Mouse (Mus musculus): Measurements from ENCODE around the gene Bcl2l1.
A peak's percentile ranks its signal among the peaks of the same experiment; 100 is the strongest.

The Bcl2l1 gene

DNA sequence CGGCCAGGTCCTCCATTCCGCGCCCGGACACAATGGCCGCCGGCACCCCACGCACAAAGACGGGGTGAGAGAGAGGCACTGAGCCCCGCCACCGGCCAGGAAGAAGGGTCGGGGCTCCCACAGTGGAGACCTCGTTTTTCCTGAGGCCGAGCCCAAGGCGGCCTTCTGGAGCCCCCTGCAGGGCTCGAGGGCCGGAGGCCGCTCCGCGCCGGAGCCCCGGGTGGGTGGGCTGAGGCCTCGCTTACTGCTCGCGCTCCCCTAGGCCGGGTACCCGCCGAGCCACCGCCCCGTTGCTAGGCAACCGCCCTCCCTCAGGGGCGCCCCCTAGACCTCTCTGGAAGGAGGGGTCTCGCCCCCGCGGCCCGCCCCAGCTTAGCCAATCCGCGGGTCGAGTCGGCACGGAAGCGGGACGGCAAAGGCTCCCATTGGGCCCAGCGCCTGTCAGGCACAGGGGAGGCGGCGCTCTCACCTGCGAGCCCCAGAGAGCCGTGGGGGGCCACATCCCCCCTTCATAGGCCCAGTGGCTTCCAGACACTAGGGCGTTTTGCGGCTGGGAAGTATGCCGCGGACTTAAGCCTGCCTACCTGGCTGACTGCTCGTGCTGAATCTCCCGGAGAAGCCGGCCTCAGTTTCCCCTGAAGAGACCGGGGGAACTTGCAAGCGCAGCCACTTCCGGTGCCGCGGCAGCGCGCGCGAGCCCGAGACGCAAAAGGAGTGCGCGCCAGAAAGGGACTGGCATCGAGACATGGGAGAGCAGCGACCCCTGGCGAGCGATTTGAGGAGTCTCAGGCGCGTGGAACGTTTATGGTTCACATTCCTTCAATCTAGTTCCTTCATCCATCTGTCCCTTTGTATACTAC is at the start of gene Bcl2l1:
Gene Bcl2l1, minus strand, starts transcription at position 710 of the 860 bp plus-strand sequence.
- peak; percentile 97 for DNase-seq (ENCODE audit: low read depth)

DNA sequence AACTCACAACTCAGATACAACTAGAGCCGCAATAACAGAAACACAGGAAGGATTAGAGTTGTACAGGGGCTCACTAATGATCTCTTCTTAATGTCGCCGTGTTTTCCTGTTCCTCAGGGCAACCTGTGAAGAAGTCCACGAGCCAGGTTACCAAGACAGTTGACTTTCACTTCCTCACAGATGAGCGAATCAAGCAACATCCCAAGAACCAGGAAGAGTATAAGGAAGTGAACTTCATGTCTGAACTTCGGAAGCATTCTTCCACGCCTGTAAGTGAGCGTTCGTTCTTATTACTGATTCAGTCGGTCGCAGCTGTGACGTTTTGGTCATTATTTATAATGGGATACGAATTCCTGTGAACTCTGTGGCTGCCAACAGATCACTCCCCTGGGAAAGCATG is 49.4 kb upstream of the Bcl2l1 start:
- no peak for DNase-seq (ENCODE audit: low read depth)

DNA sequence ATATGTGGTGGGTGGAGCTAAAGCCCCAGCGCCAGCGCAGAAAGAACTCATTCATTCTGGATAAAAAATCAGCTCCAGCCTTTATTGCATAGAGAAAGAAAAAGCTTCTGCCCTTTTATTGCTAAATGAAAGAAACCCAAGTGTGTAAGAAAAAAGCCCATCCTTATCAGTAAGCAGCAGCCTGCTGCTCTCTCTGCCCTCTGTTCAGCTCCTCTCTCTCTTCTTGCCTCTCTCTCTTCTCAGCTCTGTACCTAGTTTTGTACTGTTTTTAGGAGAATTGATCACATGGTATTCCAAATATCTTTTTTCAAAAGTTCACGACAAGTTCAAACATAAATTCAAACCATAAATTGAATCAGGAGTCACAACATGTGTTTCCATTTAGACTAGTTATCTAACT is 46.7 kb upstream of the Bcl2l1 start:
- no peak for DNase-seq (ENCODE audit: low read depth)

DNA sequence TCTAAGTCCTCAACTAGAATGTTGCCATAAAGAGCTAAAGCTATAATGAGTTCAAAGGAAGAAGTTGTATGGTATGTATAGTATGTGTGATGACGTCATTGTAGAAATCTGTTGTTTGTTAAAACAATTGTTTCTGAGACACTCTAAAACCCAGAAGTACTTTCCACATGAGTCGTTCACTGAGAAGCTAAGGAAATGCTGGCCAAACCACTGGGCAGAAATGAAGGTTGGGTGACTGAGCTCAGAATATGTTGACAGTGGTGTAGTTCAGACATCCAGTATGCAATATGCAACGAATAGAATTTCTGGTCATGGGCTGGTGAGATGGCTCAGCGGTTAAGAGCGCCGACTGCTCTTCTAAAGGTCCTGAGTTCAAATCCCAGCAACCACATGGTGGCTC is 31.8 kb upstream of the Bcl2l1 start:
- DNase-seq (ENCODE audit: low read depth), result no peak

DNA sequence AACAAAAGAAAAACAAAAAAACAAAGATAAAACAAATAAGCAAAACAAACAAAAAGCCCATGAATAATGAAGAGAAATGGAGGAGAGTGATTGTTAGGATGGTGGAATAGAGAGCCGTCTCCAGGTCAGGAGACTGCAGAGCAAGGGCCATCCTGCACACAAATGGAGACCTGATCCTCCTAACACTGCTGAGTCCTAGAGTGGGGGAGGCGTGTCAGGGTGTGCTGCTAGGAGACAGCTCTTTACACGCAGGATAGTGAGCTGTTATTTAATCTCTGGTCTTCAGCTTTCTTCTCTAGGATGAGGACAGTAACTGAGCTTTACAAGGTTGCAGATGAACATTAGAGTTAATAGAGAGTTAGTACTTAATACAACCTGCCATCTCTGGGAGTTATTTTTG is 31.1 kb upstream of the Bcl2l1 start:
- DNase-seq (ENCODE audit: low read depth), result no peak

DNA sequence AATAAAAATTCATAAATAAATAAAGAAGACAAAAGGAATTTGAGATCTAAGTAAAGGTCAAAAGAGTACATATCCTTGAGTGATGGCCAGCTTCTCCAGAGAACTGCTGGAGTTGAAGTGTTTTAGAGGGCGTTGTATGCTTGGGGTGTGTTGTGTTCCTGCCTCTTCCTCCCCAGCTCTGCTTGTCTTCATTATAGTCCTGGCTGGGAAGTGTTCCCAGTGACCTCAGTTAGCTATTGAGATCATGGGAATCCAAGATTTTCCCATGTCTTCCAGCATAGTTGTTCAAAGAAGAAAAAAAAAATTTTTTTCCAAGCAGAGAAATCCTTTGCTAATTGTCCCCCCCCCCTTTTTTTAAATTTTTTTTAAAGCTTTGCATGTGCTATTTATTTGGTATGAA is 30.4 kb upstream of the Bcl2l1 start:
- no peak for DNase-seq (ENCODE audit: low read depth)

DNA sequence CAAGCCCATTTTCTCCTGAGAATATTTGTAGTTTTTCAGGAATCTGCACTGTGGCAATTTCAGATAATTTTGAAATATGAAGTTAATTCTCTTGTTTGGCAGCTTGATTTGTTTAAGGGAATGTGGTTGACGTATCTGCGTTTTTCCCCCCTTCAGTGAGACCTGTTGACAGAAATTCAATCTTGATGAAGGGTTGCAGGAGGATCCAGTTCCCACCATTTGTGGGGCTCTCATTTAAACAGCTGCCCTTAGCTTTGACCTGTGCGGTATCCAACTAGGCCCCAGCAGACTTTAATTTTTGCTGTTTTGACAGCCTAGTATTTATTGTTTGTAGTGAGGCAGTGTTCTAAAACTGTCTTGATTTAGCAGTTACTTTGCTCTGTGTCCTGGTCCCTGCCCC is 28.0 kb upstream of the Bcl2l1 start:
- DNase-seq (ENCODE audit: low read depth), result no peak

DNA sequence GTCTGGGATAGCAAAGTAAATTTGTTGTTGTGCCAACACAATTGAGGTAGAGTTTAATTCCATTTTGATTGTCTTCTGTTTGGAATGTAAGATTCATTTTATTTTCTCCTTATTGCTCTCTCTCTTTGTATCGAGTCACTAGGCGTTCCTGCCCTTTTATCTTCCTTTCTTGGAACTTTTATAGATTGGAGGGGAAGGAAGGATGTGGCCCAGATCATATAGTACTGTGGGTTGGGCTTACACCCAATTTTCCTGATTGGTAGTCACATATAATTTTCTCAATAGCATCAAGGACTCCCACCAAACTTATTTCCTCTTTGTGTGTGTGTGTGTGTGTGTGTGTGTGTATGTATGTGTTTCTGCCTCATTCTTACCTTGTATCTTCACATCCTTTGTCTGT is 16.9 kb upstream of the Bcl2l1 start:
- DNase-seq (ENCODE audit: low read depth), result no peak

DNA sequence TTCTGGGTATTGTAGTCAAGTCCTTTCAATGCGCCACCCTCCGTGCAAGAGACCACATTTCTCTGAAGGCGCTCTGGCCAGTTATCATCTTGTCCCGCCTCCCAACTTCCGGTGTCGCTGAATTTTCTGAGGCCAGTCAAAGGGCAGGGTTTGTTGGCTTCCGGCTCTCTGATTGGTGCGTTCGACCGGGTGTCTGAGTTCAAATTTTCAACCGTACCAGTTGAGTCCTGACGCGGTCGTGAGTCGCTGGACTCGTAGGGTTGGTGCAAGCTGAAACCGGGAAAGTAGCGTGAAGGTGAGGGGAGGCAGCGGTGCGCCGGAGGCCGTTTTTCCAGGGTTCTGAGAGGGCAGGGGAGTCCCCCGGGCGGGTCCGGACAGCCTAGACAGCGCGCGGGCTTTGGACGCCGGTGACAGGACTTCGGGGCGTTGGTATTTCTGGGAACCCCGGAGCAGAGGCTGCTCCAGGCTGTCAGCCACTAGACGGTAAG is 16.3 kb upstream of the Bcl2l1 start, which contains the start of gene Tpx2:
Gene Tpx2, plus strand, starts transcription at position 150 of the 488 bp plus-strand sequence.
- DNase-seq (ENCODE audit: low read depth), result peak; percentile 99

DNA sequence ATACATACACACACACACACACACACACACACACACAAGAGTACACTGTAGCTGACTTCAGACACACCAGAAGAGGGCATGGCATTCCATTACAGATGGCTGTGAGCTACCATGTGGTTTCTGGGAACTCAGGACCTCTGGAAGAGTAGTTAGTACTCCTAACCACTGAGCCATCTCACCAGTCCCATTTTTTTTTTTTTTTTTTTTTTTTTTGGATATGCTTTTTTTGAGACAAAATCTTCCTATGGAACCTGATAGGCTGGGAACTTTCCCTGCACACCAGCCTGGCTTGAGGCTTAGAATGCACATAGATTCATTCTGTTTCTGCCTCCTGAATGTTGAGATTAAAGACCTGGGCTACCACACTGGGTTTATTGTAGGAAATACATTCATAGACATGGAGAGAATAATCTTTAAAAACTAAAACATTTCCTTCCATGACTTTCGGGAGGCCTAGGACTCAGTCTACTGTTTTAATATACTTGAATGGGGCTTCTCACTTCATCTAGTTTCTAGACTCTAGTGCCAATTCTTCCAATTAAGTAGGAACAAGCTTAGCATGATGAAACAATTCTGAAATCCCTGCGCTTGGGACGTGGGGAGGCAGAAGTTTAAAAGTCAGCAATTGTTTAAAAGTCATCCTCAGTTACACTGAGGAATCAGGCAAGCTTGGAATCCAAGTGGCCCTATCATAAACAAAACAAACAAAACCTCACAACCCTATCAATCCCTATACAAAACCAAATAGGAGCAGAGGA is 15.7 kb upstream of the Bcl2l1 start:
- no peak for DNase-seq (ENCODE audit: low read depth)

DNA sequence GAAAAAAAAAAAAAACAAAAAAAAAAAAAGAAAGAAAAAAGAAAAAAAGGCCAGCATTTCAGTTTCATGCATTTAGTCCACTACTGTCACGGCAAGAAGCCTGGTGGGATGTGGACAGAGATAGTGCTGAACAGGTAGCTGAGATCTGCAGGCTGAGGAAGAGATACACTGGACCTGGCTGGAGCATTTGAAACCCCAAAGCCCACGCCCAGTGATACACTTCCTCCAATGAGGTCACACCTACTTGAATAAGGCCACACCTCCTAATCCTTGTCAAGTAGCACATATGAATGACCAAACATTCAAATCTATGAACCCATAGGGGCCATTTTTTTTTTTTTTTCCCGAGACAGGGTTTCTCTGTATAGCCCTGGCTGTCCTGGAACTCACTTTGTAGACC is 11.2 kb upstream of the Bcl2l1 start:
- DNase-seq (ENCODE audit: low read depth), result no peak

DNA sequence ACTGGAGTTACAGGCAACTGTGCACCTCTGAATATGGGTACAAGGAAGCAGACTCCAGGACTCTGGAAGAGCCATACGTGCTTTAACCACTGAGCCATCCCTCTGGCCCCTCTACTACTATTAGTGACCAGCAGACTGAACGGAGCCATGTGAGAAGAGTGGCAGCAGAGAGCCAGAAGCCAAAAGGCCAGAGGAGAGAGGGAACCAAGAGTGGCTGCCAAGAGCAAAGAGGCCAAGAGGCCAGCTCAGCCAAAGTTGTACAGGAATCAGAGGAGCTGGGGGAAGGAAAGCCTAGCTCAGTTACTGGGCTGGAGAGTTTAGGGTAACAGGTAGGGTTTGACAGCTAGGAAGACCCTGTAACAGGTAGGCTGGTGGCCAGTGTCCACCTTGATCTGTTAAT is 7.7 kb upstream of the Bcl2l1 start:
- no peak for DNase-seq (ENCODE audit: low read depth)

DNA sequence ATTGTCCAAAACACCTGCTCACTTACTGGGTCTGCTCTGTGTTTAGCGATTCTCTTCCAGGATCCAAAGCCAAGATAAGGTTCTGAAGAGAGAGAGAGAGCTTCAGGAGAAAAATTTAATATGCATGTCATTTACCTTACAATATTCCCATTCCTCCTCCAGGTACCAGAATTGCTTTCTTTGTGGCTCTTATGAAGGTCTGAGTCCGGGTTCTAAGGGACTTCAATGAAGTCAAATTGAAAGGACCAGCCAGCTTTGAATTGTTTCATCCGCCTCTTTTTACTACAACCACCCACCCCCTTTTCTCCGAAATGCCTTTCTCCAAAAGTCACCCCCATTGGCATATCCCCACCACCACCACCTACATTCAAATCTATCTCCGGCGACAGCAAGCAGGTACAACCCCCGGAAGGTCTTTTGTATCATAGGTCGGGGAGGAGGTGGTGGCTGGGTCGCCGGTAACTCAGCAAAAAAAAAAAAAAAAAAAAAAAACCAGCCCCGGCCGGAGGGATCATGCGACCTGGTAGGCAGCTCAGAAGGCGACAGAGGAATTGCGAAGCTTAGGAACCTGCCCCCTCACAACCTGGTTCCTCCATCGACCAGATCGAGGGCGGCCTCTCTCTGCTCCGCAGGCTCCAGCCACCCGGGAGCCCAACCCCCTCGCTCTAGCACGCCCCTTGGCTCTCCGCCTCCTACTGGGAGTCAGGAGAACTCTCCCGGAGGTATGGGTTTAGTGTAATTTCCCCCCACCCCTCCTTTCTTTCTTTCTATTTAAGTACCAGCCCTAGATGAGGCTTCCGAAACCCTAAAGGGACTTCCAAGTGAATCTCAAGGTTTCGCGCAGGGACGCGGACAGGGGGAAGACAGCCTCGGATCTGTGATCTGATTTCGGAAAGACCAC is 1.3 kb downstream of the Bcl2l1 start:
- DNase-seq (ENCODE audit: low read depth), result peak; percentile 77

DNA sequence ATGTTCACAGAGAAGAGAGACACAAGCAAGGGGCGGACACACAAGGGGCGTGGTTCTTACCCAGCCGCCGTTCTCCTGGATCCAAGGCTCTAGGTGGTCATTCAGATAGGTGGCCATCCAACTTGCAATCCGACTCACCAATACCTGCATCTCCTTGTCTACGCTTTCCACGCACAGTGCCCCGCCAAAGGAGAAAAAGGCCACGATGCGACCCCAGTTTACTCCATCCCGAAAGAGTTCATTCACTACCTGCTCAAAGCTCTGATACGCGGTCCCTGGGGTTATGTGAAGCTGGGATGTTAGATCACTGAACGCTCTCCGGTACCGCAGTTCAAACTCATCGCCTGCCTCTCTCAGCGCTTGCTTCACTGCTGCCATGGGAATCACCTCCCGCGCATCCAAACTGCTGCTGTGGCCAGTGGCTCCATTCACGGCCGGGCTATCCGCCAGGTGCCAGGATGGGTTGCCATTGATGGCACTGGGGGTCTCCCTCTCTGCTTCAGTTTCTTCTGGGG is 2.1 kb downstream of the Bcl2l1 start:
- no peak for DNase-seq (ENCODE audit: low read depth)

DNA sequence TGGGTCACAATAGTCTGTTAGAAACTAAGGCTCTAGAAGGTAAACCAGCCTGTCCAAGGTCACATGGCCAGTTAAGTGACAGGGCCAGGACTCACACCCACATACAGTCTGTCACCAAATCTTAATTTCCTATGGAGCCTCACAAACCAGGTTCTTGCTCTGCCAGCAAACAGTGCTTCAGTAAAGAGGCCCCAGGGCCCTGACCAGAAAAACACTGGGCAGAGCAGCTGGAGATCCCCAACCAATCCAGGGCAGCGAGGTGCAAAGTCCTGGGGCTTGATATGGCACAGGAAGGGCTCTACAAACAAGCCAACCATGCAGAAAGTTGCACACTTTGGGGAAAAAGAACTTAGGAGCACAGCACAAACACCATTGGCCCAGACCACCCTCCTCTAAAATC is 3.0 kb downstream of the Bcl2l1 start:
- no peak for DNase-seq (ENCODE audit: low read depth)

DNA sequence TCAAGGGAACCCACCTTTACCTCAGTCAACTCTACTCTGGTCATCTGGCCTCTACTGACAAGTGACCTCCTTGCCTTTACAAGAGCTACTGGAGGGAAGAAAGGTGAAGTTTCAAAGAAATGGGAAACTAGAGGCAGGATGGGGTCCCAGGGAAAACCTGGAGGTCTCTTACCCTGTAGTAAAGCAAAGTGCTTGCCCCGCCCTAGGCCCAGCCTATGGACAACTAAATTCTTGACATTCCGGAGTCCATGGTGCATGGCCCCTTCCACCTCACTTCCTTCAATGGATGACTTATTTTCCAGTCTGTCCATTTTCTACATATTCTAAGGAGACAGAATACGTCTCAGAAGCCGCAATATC is 3.5 kb downstream of the Bcl2l1 start:
- no peak for DNase-seq (ENCODE audit: low read depth)

DNA sequence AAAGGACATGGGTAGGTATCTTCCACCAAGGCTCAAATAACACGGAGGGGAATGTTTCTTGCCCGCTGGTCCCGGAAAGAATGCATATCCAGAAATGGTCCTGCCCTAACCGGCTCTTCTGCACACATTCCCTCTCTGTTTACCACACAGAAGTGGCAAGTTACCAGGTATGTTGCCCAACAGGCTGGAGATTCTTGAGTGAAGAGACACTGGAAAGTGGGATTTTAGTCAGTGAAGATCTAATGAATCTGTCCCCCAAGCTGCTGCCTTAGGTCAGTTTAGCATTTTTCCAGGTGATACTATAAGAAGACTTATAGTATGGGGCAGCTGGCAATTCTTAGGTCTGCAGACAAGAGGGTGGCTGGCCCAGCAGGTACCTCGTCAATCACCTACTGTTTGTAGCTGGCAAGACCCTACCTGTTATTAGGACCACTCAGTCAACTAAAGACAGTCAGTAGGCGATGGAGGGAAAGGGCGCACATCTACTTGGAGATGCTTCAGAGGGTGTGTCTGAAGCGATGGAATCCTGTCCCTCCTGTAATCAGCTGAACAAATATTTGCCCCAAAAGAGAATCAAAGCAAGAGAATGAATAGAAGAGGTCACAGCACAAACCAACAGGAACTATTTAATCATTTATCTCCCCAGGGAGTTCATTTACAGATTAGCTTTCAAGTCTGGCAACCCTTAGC is 4.1 kb downstream of the Bcl2l1 start:
- DNase-seq (ENCODE audit: low read depth), result no peak

DNA sequence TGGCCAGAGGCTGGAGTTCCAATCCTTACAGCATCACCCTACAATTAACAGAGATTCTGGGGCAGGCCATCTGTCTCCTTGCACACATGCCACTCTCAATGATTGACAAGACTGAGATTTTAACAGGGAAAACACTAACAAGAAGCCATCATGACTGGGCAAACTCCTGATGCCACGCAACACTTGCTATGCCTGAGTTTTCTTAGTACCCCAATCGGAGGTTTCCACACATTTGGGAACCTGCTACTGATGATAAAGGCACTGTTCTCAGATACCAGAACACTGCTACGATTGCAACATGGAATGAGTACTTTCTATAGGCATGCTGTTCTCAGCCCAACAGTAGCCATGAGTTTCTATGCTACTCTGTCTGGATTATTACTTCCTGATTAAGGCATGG is 5.0 kb downstream of the Bcl2l1 start:
- DNase-seq (ENCODE audit: low read depth), result no peak

DNA sequence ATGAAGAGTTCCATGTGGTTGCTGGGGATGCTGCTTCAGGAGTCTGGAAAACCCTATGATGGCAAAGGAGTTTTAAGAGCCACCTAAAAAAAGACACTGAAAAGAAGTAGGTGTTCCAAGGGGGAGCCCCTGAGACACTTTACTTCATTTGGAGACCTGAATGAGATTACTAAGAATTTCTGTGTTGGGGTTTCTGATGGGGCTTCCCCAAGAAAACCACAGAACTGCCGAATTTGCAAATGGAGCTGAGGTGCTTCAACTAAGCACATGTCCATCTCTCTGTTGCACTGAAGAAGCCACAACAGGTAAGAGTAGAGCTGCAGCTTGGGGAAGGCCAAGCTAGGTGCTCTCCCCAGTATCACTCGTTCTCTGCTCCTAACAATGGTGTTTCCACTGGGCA is 5.8 kb downstream of the Bcl2l1 start:
- no peak for DNase-seq (ENCODE audit: low read depth)

DNA sequence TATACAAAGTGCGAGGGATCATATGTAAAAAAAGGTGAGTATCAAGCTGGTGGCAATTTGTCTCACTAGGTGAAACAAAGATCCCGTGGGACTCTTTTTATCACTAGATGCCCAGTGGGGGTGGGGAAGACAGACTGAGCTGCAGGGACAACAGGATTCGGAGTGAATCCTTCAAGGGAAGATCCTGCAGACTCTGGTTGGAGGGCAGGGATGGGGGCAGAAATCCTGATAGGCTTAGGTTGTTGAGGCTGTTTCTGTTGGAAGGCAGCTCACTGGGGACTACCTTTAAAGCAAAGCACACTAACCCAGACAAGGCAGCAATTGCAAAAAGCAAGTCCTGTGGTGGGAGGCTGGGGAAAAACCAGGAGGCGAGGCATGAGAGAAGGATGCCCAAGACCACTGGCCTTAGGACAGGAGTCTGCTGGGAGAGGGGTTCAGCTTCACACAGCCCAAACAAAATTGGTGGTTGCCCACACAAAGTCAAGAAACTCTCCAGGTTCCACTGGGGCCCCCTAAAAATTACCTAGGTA is 6.3 kb downstream of the Bcl2l1 start:
- DNase-seq (ENCODE audit: low read depth), result no peak
